Mouse (Mus musculus): ENCODE results near the gene Adat2.

The Adat2 gene

GRCm38 (mm10) chr10:13554316-13554715 lies 1.6 kb downstream of the Adat2 start:
- H3K4me3 ChIP-seq (replicated peaks; ENCODE audit: low read length): no peak overlapping the region
- TF ChIP-seq NANOG (IDR thresholded peaks at IDR 0.05; ENCODE audit: borderline replicate concordance, low read length): no peak
- TF ChIP-seq POU5F1 (IDR thresholded peaks at IDR 0.05; ENCODE audit: borderline replicate concordance, low read length): no peak
- TF ChIP-seq CTCF (conservative IDR thresholded peaks at IDR 0.05; ENCODE audit: low read length): no peak
- H3K9me3 ChIP-seq (ENCODE audit: low read length): no peaks in the 10 kb centered on the region
- peaks cover 34% of the 10 kb centered on the region for H3K36me3 ChIP-seq (ENCODE audit: insufficient read depth, low read length)
- no peaks in the 10 kb centered on the region for H3K27me3 ChIP-seq (ENCODE audit: insufficient read depth, low read length)
- peaks cover 16% of the 10 kb centered on the region for H3K4me1 ChIP-seq (replicated peaks; ENCODE audit: low read depth, low read length)

DNA sequence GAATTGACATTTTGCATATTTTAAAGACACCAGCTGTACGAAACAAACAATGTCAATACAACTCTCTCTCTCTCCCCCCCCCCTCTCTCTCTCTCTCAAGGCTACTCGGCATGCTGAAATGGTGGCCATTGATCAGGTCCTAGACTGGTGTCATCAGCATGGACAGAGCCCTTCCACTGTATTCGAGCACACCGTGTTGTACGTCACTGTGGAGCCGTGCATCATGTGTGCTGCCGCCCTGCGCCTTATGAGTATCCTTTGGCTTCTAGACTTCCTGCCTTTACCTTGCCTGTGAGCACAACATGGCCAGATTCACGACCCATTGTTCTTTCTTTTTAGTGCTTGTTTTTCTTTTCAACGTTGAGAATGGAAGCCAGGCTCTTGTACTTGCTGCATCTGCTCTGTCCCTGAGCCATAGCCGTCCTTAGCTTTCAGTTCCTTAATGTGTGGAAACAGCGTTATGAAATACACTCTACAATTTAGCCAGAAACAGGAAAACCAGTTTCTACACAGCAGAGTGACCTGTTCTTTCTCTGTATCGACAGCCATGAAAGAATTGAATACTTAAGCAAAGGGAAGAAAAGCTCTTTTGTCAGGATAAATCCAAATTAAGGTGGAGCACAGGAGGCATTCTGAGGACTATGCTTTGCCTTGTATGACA lies 7.5 kb downstream of the Adat2 start:
- TF ChIP-seq NANOG (IDR thresholded peaks at IDR 0.05; ENCODE audit: borderline replicate concordance, low read length) (no peak), POU5F1 (IDR thresholded peaks at IDR 0.05; ENCODE audit: borderline replicate concordance, low read length) (no peak)

DNA sequence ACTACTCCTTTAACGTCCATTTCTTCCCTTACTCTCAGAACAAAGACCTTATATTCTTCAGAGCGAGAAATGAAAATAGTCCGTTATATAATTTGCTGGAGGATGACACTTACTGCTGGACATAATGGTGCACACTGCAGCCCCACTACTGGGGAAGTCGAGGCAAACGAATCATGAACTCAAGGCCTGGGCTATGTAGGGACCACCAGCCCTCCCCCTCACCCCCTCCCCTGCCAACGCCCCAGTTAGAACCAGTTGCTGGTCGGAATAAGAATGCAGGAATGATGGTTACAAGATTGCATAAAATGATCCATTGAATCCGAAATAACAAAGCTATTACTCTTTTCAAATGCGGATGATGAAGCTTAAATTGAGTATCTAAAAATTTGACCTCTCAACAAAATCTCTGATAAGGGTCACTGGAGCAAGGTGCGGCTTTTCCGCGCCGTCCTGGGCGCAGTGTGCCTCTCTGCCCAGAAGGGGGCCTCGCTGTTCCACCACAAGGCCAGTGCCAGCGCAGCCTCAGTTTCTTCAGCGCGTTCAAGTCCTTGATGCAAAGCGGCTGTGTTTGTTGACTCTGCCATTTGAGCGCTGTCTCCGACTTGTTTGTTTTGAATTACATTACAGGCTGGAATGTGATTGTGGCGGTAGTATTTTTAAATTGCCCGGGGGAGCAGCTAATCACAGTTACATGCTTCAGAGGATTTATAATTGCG lies 11.8 kb downstream of the Adat2 start:
- no peak overlapping the region for H3K4me3 ChIP-seq (replicated peaks; ENCODE audit: low read length)
- no peak for TF ChIP-seq POU5F1 (IDR thresholded peaks at IDR 0.05; ENCODE audit: borderline replicate concordance, low read length)
- TF ChIP-seq NANOG (IDR thresholded peaks at IDR 0.05; ENCODE audit: borderline replicate concordance, low read length): no peak
- peak; percentile 60 for TF ChIP-seq CTCF (conservative IDR thresholded peaks at IDR 0.05; ENCODE audit: low read length)
- peaks cover 38% of the 10 kb centered on the region for H3K36me3 ChIP-seq (ENCODE audit: insufficient read depth, low read length)
- H3K9me3 ChIP-seq (ENCODE audit: low read length): peaks cover 51% of the 10 kb centered on the region
- peaks cover 5% of the 10 kb centered on the region for H3K4me1 ChIP-seq (replicated peaks; ENCODE audit: low read depth, low read length)
- H3K27me3 ChIP-seq (ENCODE audit: insufficient read depth, low read length): no peaks in the 10 kb centered on the region

More for the DNA sequence above, 7.5 kb downstream of the Adat2 start:
- H3K4me3 ChIP-seq (replicated peaks; ENCODE audit: low read length): no peak overlapping the region
- H3K36me3 ChIP-seq (ENCODE audit: insufficient read depth, low read length): peaks cover 66% of the 10 kb centered on the region
- H3K27me3 ChIP-seq (ENCODE audit: insufficient read depth, low read length): no peaks in the 10 kb centered on the region
- no peaks in the 10 kb centered on the region for H3K4me1 ChIP-seq (replicated peaks; ENCODE audit: low read depth, low read length)
- peaks cover 51% of the 10 kb centered on the region for H3K9me3 ChIP-seq (ENCODE audit: low read length)

DNA sequence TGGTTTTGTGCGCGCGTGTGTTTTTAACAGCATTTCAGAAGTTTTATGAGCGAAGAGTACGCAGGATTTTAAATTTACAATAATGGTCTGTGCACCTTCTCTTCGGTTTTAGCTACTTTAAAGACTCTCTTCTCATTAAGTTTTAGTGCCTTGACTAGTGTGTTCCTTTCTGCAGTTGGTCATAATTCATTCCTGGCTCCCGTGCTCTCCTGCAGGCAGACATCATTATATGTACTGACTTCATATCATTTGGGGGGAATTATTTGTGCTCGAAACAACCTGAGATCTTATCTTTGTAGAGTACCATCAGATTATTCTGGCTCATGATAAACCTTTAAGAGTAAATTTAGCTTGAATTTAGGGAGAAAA lies 12.4 kb downstream of the Adat2 start:
- H3K36me3 ChIP-seq (ENCODE audit: insufficient read depth, low read length): peaks cover 34% of the 10 kb centered on the region
- H3K4me3 ChIP-seq (replicated peaks; ENCODE audit: low read length): no peak overlapping the region
- no peak for TF ChIP-seq NANOG (IDR thresholded peaks at IDR 0.05; ENCODE audit: borderline replicate concordance, low read length)
- no peak for TF ChIP-seq CTCF (conservative IDR thresholded peaks at IDR 0.05; ENCODE audit: low read length)
- no peak for TF ChIP-seq POU5F1 (IDR thresholded peaks at IDR 0.05; ENCODE audit: borderline replicate concordance, low read length)
- H3K27me3 ChIP-seq (ENCODE audit: insufficient read depth, low read length): no peaks in the 10 kb centered on the region
- H3K4me1 ChIP-seq (replicated peaks; ENCODE audit: low read depth, low read length): peaks cover 5% of the 10 kb centered on the region
- H3K9me3 ChIP-seq (ENCODE audit: low read length): peaks cover 50% of the 10 kb centered on the region

GRCm38 (mm10) chr10:13566393-13566792 lies 13.7 kb downstream of the Adat2 start:
- Histone ChIP-seq H3K36me3 (ENCODE audit: insufficient read depth, low read length) (peaks cover 20% of the 10 kb centered on the region), H3K27me3 (ENCODE audit: insufficient read depth, low read length) (no peaks in the 10 kb centered on the region), H3K4me3 (replicated peaks; ENCODE audit: low read length) (no peak overlapping the region), H3K9me3 (ENCODE audit: low read length) (peaks cover 37% of the 10 kb centered on the region), H3K4me1 (replicated peaks; ENCODE audit: low read depth, low read length) (peaks cover 5% of the 10 kb centered on the region)
- TF ChIP-seq POU5F1 (IDR thresholded peaks at IDR 0.05; ENCODE audit: borderline replicate concordance, low read length): no peak
- no peak for TF ChIP-seq NANOG (IDR thresholded peaks at IDR 0.05; ENCODE audit: borderline replicate concordance, low read length)
- TF ChIP-seq CTCF (conservative IDR thresholded peaks at IDR 0.05; ENCODE audit: low read length): no peak

DNA sequence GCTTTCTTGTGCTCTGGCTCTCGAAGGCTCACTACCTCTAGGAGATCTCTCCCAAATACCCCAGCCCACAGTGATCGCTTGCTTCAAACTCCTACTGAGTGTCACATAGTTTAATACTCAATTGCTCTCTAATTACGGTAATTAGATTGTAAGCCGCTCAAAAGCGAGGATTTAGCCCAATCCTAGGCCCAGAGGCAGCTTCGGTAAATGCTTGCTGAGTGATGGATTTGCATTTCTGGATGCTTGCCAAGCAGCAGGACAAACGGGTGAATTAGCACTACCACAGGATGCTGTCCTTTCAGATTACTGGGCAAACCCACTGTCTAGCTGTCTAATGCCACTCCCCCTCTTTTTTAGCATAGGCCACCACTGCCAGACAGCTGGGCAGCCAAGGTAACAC lies 17.1 kb downstream of the Adat2 start:
- Histone ChIP-seq H3K4me1 (replicated peaks; ENCODE audit: low read depth, low read length) (peaks cover 5% of the 10 kb centered on the region), H3K9me3 (ENCODE audit: low read length) (peaks cover 4% of the 10 kb centered on the region; the same call in 1 of the 2 replicates), H3K27me3 (ENCODE audit: insufficient read depth, low read length) (no peaks in the 10 kb centered on the region), H3K4me3 (replicated peaks; ENCODE audit: low read length) (no peak overlapping the region), H3K36me3 (ENCODE audit: insufficient read depth, low read length) (no peaks in the 10 kb centered on the region)
- no peak for TF ChIP-seq POU5F1 (IDR thresholded peaks at IDR 0.05; ENCODE audit: borderline replicate concordance, low read length)

DNA sequence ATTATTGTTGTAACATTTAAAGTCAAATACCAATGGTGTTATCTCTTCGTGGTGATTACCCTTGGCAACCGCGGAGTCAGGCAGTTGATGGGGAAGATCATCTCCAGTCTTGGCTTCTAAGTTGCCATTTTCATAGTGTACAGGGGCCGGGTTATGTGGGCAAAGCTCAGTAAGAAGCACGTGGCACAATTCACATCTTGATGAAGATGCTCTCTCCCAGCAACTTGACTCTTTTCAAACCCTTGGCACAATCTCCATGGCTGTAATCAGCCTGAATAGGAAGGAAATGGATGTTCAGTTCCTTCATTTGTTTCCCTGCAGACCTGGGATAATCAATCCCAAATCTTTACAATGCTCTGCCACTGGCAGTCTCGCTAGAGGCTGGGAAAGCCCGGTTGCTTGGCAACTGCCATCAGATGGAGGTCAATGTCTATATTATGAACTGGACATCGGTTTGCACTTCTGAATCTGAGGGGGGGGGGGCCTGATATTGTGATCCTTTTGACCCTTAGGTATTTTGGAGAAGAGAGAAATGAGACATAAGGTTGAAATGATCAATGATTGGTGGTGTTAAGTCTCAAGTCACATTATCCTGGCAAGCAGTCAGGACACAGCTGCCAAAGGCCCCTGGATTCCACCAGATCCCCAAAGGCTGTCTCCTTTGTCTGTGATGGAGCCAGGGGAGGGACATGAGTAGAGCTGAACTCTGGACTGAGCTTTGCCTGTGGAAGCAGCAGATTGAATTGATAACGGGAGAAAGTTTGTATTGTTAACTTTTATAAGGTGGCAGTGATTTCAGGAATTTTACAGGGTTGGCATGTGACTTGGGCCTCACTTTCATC lies 18.2 kb downstream of the Adat2 start:
- H3K36me3 ChIP-seq (ENCODE audit: insufficient read depth, low read length): no peaks in the 10 kb centered on the region
- peaks cover 5% of the 10 kb centered on the region for H3K4me1 ChIP-seq (replicated peaks; ENCODE audit: low read depth, low read length)
- no peaks in the 10 kb centered on the region for H3K9me3 ChIP-seq (ENCODE audit: low read length)
- no peaks in the 10 kb centered on the region for H3K27me3 ChIP-seq (ENCODE audit: insufficient read depth, low read length)
- H3K4me3 ChIP-seq (replicated peaks; ENCODE audit: low read length): no peak overlapping the region
- TF ChIP-seq NANOG (IDR thresholded peaks at IDR 0.05; ENCODE audit: borderline replicate concordance, low read length) (no peak), POU5F1 (IDR thresholded peaks at IDR 0.05; ENCODE audit: borderline replicate concordance, low read length) (no peak), CTCF (conservative IDR thresholded peaks at IDR 0.05; ENCODE audit: low read length) (no peak)

- no peak for TF ChIP-seq CTCF (conservative IDR thresholded peaks at IDR 0.05; ENCODE audit: low read length)
- no peak for TF ChIP-seq POU5F1 (IDR thresholded peaks at IDR 0.05; ENCODE audit: borderline replicate concordance, low read length)
- no peak for TF ChIP-seq NANOG (IDR thresholded peaks at IDR 0.05; ENCODE audit: borderline replicate concordance, low read length)
- H3K9me3 ChIP-seq (ENCODE audit: low read length): no peaks in the 10 kb centered on the region
- no peaks in the 10 kb centered on the region for H3K27me3 ChIP-seq (ENCODE audit: insufficient read depth, low read length)
- no peaks in the 10 kb centered on the region for H3K4me1 ChIP-seq (replicated peaks; ENCODE audit: low read depth, low read length)
- H3K36me3 ChIP-seq (ENCODE audit: insufficient read depth, low read length): no peaks in the 10 kb centered on the region
- H3K4me3 ChIP-seq (replicated peaks; ENCODE audit: low read length): no peak overlapping the region
Observed at GRCm38 (mm10) chr10:13572003-13572402, 19.3 kb downstream of the Adat2 start.
